Mouse (Mus musculus) embryonic facial prominence, embryonic 12.5 days (tissue): ENCODE measurements around the gene Siglech. TPM values are rescaled to one million over a fixed set of nuclear protein-coding genes. Genes with fewer than 3 reads are reported as not detected.
"Not testable (repeated sequence)": the region's sequence is repeated elsewhere in the genome, so short reads cannot be mapped to it uniquely, and the experiment has no call there.

Source experiments
- ATAC-seq: fragments of 200-750 bp; cut with Nextera tagmentation; 2 replicates; pipeline ENCODE4 v1.8.0; 2017; ENCODE audit not compliant: insufficient number of reproducible peaks, insufficient read depth, low FRiP score, low TSS enrichment
- H3K27ac ChIP-seq: fragments of 300-500 bp; sonication (generic); 2 replicates; pipeline ENCODE4 v1.5.1; 2016; ENCODE audit warnings: mild to moderate bottlenecking
- H3K27me3 ChIP-seq: fragments of 300-500 bp; sonication (generic); 2 replicates; pipeline ENCODE4 v1.6.1; 2016; ENCODE audit warnings: mild to moderate bottlenecking, moderate library complexity
- H3K36me3 ChIP-seq: fragments of 300-500 bp; sonication (generic); 2 replicates; pipeline ENCODE4 v1.6.1; 2016; ENCODE audit warnings: mild to moderate bottlenecking
- H3K4me1 ChIP-seq: fragments of 300-500 bp; sonication (generic); 2 replicates; pipeline ENCODE4 v1.6.1; 2016
- H3K4me2 ChIP-seq: fragments of 300-500 bp; sonication (generic); replicated peaks from 2 replicates; pipeline ENCODE4 v1.6.1; 2016; ENCODE audit warnings: mild to moderate bottlenecking, moderate library complexity
- H3K4me3 ChIP-seq: fragments of 300-500 bp; sonication (generic); 2 replicates; pipeline ENCODE4 v1.5.1; 2016; ENCODE audit warnings: mild to moderate bottlenecking
- H3K9ac ChIP-seq: fragments of 300-500 bp; sonication (generic); 2 replicates; pipeline ENCODE4 v1.6.1; 2016; ENCODE audit warnings: mild to moderate bottlenecking, moderate library complexity
- H3K9me3 ChIP-seq: fragments of 300-500 bp; sonication (generic); 2 replicates; pipeline ENCODE4 v1.6.1; 2016; ENCODE audit warnings: mild to moderate bottlenecking, moderate library complexity
- WGBS: fragments of 180-500 bp; shearing (Covaris S2); methylation state at CpG from one replicate; pipeline ENCODE4 v1.1.7; 2016; 5-methylcytosine and 5-hydroxymethylcytosine counted together
- polyA plus RNA-seq: library from polyadenylated mRNA; unstranded; fragments of >200 nt; fragmentation: Nextera tagmentation; extraction: Ambion mirVana; gene quantifications from 2 replicates; pipeline ENCODE4 v1.2.1, GENCODE M21; 2016

Gene Siglech
- polyA plus RNA-seq, 1 experiment from 2014 or later, result 0.67 TPM

DNA sequence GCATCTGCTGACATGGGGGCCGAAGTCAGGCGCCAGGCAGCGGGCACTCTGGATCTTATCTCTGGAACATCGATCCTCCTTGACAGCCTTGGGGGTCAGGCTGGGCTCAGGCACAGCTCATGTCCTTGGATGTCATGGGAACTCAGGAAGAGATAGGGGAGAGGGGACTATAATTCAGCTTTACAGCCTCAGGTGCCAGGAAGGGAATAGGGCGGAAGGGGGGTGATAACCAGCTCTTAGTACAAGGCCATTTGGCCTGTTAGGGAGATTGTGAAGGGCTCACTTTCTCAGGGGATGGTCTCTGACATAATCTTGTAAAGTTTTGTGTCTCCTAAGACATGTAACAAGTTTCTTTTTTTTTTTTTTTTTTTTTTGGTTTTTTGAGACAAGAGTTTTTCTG, 22.6 kb downstream of the Siglech start:
- not testable (repeated sequence) for H3K4me3 ChIP-seq, ATAC-seq, H3K9ac ChIP-seq, H3K9me3 ChIP-seq, H3K4me1 ChIP-seq, H3K4me2 ChIP-seq, H3K27me3 ChIP-seq, H3K36me3 ChIP-seq, H3K27ac ChIP-seq
- 87% methylated on average over 5 of the region's 5 CpGs for WGBS

DNA sequence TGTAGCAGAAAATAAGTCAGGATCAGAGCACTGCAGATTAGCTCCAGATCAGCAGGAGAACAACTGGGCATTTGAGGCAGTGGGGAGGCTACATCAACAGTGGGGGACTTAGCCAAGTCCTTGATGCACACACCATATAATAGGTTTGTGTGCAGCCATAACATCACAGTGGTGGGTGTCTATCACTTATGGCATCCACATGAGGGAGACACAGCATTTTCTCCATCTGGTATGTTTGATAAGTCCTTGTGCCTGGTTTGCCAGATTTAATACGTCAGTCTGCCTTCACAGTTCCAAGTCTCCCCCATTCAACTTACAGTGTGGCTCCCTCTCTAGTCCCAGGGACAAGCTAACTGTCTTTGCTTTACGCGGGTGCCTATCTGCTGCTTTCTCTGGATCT, 24.3 kb downstream of the Siglech start:
- Histone ChIP-seq H3K9ac (no peak overlapping the region), H3K36me3 (peaks cover 14% of the 10 kb centered on the region), H3K27me3 (no peaks in the 10 kb centered on the region), H3K4me1 (peaks cover 6% of the 10 kb centered on the region), H3K4me3 (no peak overlapping the region), H3K4me2 (no peak overlapping the region), H3K27ac (no peak overlapping the region), H3K9me3 (no peaks in the 10 kb centered on the region)
- ATAC-seq, result no peak
- 88% methylated on average over 3 of the region's 3 CpGs for WGBS

DNA sequence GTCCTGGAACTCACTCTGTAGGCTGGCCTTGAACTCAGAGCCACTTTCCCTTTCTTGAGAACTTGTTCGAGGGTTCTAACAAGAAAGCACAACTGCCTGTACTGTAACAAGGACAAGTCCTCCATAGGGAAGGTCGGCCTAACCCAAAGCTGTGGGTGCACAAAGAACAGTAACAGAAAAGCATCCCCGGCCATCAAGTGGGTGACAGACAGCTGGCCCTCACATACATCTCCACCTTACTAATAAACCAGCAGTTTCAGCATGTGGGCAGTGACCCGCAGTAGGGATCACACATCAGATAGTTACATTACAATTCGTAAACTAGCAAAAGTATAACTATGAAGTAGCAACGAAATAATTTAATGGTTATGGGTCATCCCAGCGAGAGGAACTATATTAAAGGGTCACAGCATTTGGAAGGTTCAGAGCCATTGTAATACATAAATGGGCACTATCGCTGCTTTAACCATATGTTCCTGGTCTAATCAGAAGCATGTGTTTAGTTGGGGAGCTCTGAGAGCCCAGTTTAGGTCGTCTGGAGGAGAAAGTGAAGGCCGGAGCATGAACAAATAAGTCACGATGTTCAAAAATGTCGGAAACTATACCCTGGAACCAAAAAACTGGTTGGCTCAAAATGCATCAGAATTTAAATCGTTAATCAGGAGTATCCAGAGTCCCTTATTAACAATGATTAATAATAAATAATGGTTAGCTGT, 25.4 kb downstream of the Siglech start:
- H3K4me1 ChIP-seq, result peaks cover 6% of the 10 kb centered on the region
- ATAC-seq, result no peak
- no peaks in the 10 kb centered on the region for H3K9me3 ChIP-seq
- peak overlapping the region; percentile 72 for H3K4me2 ChIP-seq
- no peaks in the 10 kb centered on the region for H3K27me3 ChIP-seq
- H3K9ac ChIP-seq, result peak overlapping the region; percentile 85
- 0 out of 2 replicates have a peak overlapping the region, but pooled peaks have one; percentile 43 for H3K27ac ChIP-seq
- WGBS, result 30% methylated on average over 13 of the region's 13 CpGs
- H3K36me3 ChIP-seq, result peaks cover 19% of the 10 kb centered on the region
- H3K4me3 ChIP-seq, result peak overlapping the region; percentile 82

DNA sequence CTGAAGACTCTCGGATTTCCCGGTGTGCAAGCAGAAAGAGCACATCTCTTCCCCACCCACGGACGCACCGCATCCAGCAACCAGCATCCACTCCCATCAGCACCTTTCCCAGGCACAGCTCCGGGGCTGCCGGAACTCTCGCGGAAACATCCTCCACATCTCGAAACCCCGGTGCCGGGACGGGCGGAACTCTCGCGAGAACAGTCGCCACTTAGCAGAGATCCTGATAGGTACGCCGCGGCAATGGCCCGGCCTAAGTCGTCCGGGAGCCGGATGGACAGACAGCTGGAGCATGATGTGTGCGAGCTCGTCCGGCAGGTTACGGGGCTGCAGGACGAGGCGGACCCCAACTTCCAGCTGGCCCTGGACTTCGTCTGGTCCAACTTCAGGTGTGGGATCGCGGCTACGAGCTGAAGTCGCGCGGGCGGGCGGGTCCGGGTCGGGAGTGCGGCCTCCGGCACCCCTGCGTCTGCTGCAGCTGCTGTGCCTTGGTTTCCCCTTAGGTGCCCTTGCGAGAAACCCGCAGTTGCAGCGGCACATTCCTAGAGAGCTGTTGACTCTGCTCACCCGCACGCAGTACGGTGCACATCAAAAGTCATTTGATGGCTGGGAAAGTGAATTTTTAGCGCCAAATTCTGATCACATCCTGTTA, 26.1 kb downstream of the Siglech start, which contains the start of gene Tubgcp5:
Tubgcp5 (plus strand) TSS at position 203 of the 652 bp plus-strand sequence.
- peak within 1 kb of the TSS; percentile 73 for H3K27ac ChIP-seq
- H3K4me3 ChIP-seq, result peak within 1 kb of the TSS; percentile 82
- peaks cover 6% of the 10 kb centered on the region for H3K4me1 ChIP-seq
- H3K9ac ChIP-seq, result peak within 1 kb of the TSS; percentile 85
- WGBS, result under 1% methylated on average over 46 of the region's 51 CpGs
- peak; percentile 99 for ATAC-seq
- peaks cover 22% of the 10 kb centered on the region for H3K36me3 ChIP-seq
- H3K4me2 ChIP-seq, result peak within 1 kb of the TSS; percentile 72
- H3K9me3 ChIP-seq, result no peaks in the 10 kb centered on the region
- H3K27me3 ChIP-seq, result no peaks in the 10 kb centered on the region

DNA sequence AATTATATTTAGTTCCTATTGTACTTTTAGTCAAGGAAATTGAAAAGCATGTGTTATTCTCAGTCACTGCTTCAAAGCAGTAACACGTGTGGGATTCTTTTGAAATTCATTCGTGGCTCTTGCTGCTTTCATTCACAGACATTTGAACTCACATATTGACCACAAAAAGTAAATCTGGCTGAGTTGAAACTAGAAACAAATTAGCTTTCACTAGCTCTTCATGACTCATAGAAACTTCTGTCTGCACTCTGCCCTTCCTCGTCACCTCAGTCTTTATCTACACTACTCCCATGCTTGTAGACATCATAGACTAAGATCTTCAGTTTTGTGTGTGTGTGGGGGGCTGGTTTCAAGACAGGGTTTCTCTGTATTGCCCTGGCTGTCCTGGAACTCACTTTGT, 32.0 kb downstream of the Siglech start:
- Histone ChIP-seq H3K27ac (no peak overlapping the region), H3K27me3 (no peaks in the 10 kb centered on the region), H3K9me3 (no peaks in the 10 kb centered on the region), H3K36me3 (peaks cover 69% of the 10 kb centered on the region), H3K4me1 (peaks cover 3% of the 10 kb centered on the region), H3K4me3 (no peak overlapping the region), H3K4me2 (no peak overlapping the region), H3K9ac (no peak overlapping the region)
- whole genome bisulfite sequencing, result 86% methylated on average over 3 of the region's 3 CpGs
- ATAC-seq, result no peak

DNA sequence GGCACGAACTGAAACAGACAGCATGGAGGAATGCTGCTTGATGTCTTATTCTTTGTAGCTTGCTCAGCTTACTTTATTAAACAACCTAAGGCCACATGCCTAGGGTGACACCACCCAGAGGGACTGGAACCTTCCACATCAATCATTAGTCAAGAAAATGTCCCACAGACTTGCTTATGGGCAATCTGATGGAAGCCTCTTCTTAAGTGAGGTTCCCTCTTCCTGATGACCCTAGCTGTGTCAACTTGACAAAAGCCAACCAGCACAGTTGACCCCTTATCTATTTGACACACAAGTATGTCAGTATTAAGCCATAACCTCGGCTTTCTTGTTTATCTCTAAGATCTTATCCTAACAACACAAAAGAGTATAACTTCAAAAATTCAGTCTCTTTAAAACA, 42.0 kb downstream of the Siglech start:
- Histone ChIP-seq H3K4me3 (no peak overlapping the region), H3K27me3 (no peaks in the 10 kb centered on the region), H3K4me1 (no peaks in the 10 kb centered on the region), H3K27ac (no peak overlapping the region), H3K9ac (no peak overlapping the region), H3K9me3 (no peaks in the 10 kb centered on the region), H3K36me3 (peaks cover 71% of the 10 kb centered on the region), H3K4me2 (no peak overlapping the region)
- WGBS, result 94% methylated on average over 2 of the region's 2 CpGs
- no peak for ATAC-seq

DNA sequence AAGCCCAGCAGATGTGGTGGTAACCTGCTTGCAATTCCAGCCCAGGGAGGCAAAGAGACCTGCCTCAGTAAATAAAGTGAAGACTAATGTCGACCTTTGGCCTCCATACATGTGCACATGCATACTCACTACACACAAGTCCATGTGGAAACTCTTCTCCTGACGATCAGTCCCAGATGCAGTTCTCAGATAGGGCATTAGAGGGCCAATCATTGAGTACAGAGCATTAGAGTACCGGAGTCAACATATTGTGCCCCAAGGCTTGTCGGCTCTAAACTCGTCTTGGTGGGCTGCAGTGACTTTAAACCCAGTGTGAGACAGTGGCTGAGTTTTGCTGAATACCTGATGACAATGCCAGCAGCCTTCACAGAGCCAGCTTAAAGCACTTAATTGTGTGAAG, 56.5 kb downstream of the Siglech start:
- Histone ChIP-seq H3K36me3 (peaks cover 76% of the 10 kb centered on the region), H3K4me3 (no peak overlapping the region), H3K27me3 (no peaks in the 10 kb centered on the region), H3K4me1 (no peaks in the 10 kb centered on the region), H3K27ac (no peak overlapping the region), H3K9ac (no peak overlapping the region), H3K9me3 (no peaks in the 10 kb centered on the region), H3K4me2 (no peak overlapping the region)
- WGBS, result 75% methylated on average over 5 of the region's 5 CpGs
- ATAC-seq, result no peak

DNA sequence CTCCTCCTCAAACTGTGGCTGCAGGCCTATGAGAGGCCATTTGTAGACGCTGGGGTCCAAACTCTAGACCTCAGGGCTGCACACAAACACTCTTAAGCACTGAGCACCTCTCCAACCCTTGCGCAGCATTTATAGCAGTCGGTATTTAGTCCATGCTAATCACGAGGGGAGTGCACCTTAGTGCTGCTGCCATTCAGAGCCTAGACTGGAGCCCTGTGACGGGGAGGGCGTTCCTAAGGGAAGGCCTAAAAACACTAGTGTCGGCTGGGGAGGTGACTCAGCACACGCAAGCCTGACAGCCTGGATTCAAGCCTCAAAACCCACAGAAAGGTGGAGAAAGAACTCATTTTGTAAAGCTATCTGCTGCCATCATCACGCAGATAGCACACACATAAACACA, 59.6 kb downstream of the Siglech start:
- Histone ChIP-seq H3K4me1 (no peaks in the 10 kb centered on the region), H3K4me3 (no peak overlapping the region), H3K27me3 (no peaks in the 10 kb centered on the region), H3K4me2 (no peak overlapping the region), H3K9me3 (no peaks in the 10 kb centered on the region), H3K27ac (no peak overlapping the region), H3K36me3 (peaks cover 70% of the 10 kb centered on the region), H3K9ac (no peak overlapping the region)
- 85% methylated on average over 9 of the region's 9 CpGs for WGBS
- ATAC-seq, result no peak

Other genes starting within 250 kb of the Siglech start
- 44.3 and 48.2 TPM in 2 replicates for gene Tubgcp5, start 26.0 kb downstream of the Siglech start, polyA plus RNA-seq
- gene Cyfip1, start 73.6 kb downstream of the Siglech start, polyA plus RNA-seq, result 119 and 122 TPM in 2 replicates
- gene Nipa2, start 194.3 kb downstream of the Siglech start, polyA plus RNA-seq, result 47.9 and 48.0 TPM in 2 replicates